Mouse (Mus musculus): ENCODE measurements at regions not wholly inside any gene's neighbourhood (a gene's known extent, or its start where the extent isn't known, plus 50 kb on each side); places are given as distances from the start of the nearest gene placed in this dataset.

GRCm38 (mm10) chr4:153551291-153551690, 68.7 kb upstream of the Ajap1 start:
- TF ChIP-seq MXI1 (IDR thresholded peaks at IDR 0.05; ENCODE audit: low read depth, low read length) (no peak), CTCF (IDR thresholded peaks at IDR 0.05 in 2 of 3, conservative IDR thresholded peaks at IDR 0.05 in 1 of 3; ENCODE audit: control insufficient read depth in 1 of 3, insufficient read depth in 1 of 3, low read depth in 2 of 3, low read length in 3 of 3, poor library complexity in 1 of 3, severe bottlenecking in 1 of 3) (no peak), ZNF384 (IDR thresholded peaks at IDR 0.05; ENCODE audit: low read depth, low read length) (no peak), MAX (IDR thresholded peaks at IDR 0.05; ENCODE audit: low read length) (no peak)

Measured in MEL (cell line).